Mouse (Mus musculus) kidney, postnatal 0 days (tissue): ENCODE measurements around the gene Jkamp. TPM values are rescaled to one million over a fixed set of nuclear protein-coding genes. Genes with fewer than 3 reads are reported as not detected.

Source experiments
- ATAC-seq: fragments of 200-750 bp; cut with Nextera tagmentation; replicated peaks from 2 replicates; pipeline ENCODE4 v1.8.0; 2017; ENCODE audit warnings: low read depth, moderate number of reproducible peaks, moderate TSS enrichment, moderate library complexity; ENCODE audit not compliant: low FRiP score
- DNase-seq: peaks from one replicate; pipeline ENCODE4 v3.0.0-alpha.2; 2016; ENCODE audit warnings: low spot score
- H3K27ac ChIP-seq: fragments of 300-500 bp; sonication (generic); 2 replicates; pipeline ENCODE4 v1.5.1; 2014; ENCODE audit warnings: mild to moderate bottlenecking
- H3K27me3 ChIP-seq: fragments of 300-500 bp; sonication (generic); 2 replicates; pipeline ENCODE4 v1.6.1; 2014; ENCODE audit warnings: low read length, mixed read lengths; ENCODE audit not compliant: insufficient read depth
- H3K36me3 ChIP-seq: fragments of 300-500 bp; sonication (generic); 2 replicates; pipeline ENCODE4 v1.6.1; 2014; ENCODE audit warnings: low read length, mixed read lengths; ENCODE audit not compliant: insufficient read depth
- H3K4me1 ChIP-seq: fragments of 300-500 bp; sonication (generic); replicated peaks from 2 replicates; pipeline ENCODE4 v1.6.1; 2014; ENCODE audit warnings: antibody characterized with exemption, low read length, mixed read lengths; ENCODE audit not compliant: insufficient read depth
- H3K4me2 ChIP-seq: fragments of 300-500 bp; sonication (generic); 2 replicates; pipeline ENCODE4 v1.6.1; 2014; ENCODE audit warnings: mild to moderate bottlenecking, low read length, moderate library complexity, mixed read lengths
- H3K4me3 ChIP-seq: fragments of 300-500 bp; sonication (generic); replicated peaks from 2 replicates; pipeline ENCODE4 v1.5.1; 2014; ENCODE audit warnings: low read depth, low read length
- H3K9ac ChIP-seq: fragments of 300-500 bp; sonication (generic); 2 replicates; pipeline ENCODE4 v1.6.1; 2014; ENCODE audit warnings: low read depth, low read length
- H3K9me3 ChIP-seq: fragments of 300-500 bp; sonication (generic); replicated peaks from 2 replicates; pipeline ENCODE4 v1.6.1; 2016; ENCODE audit warnings: low read length, inconsistent platforms, mixed read lengths
- CTCF ChIP-seq: IDR thresholded peaks from 2 replicates; pipeline ENCODE4 v1.5.1; 2016; ENCODE audit warnings: antibody characterized with exemption, low read depth, mild to moderate bottlenecking, moderate library complexity
- WGBS: fragments of 180-500 bp; shearing (Covaris S2); extraction: QIAGEN DNeasy Blood & Tissue Kit; methylation state at CpG from one replicate; pipeline ENCODE4 v1.1.7; 2014; 5-methylcytosine and 5-hydroxymethylcytosine counted together
- polyA plus RNA-seq: library from polyadenylated mRNA; unstranded; fragments of >200 nt; fragmentation: Nextera tagmentation; extraction: Ambion mirVana; gene quantifications from 2 replicates; pipeline ENCODE4 v1.2.1, GENCODE M21; 2015

Gene Jkamp
- polyA plus RNA-seq = 67.6 and 70.6 TPM in 2 replicates

DNA sequence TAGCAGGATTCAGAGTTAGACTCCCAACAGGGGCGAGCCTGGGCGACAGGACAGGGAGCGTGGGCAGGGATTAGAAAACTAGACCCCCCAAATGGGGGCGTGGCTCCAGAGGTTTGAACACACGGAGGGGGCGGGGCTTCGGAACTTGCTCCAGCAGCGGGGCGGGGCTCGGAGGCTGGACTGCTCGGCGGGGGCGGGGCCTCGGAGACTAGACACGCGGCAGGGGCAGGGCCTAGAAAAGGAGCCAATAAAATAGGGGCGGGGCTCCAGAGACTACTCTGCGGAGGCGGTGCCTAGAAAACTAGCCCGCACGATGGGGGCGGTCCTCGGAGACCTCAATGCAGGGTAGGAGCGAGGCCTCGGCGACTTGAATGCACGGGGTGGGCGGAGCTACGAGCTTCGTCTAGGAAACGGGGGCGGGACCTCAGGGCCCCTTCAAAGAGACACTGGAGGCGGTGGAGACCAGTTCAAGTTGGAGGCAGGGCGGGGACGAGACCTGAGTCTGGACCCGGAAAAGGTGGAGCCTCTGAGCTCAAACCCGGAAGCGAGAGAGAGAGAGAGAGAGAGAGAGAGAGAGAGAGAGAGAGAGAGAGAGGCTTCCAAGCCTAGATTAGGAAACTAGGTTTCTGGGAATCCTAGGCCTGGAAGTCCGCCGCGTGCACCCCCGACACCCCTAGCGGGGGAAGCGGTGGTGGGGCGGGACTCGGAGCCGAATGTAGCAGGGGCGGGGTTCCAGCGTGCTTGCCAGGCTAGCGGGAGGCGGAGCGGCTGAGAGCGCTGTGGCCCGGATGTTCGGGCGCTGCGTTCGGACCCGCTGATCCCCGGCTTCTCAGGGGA is at the start of gene Jkamp, which contains the start of gene L3hypdh:
Jkamp (plus strand) TSS at position 261 of the 837 bp plus-strand sequence.
L3hypdh (minus strand) TSS at position 111 of the 837 bp plus-strand sequence.
- Histone ChIP-seq H3K36me3 (no peaks in the 10 kb centered on the region), H3K9ac (peak within 1 kb of the TSS; percentile 82), H3K27me3 (no peaks in the 10 kb centered on the region), H3K9me3 (no peaks in the 10 kb centered on the region), H3K4me2 (peak within 1 kb of the TSS; percentile 76), H3K4me3 (peak within 1 kb of the TSS; percentile 65), H3K27ac (peak within 1 kb of the TSS; percentile 98), H3K4me1 (0 out of 2 replicates have a peak, but pooled peaks cover 15% of the 10 kb centered on the region)
- DNase-seq (peak; percentile 100), ATAC-seq (peak; percentile 97)
- 1% methylated on average over 58 of the region's 60 CpGs for WGBS
- TF ChIP-seq CTCF = peak; percentile 32

GRCm38 (mm10) chr12:72036097-72036661 is 49.2 kb upstream of the Jkamp start:
- TF ChIP-seq CTCF = no peak
- no peak overlapping the region for H3K9ac ChIP-seq
- 79% methylated on average over 9 of the region's 9 CpGs for WGBS

GRCm38 (mm10) chr12:72037049-72037448 is 48.3 kb upstream of the Jkamp start:
- no peak for ATAC-seq
- H3K36me3 ChIP-seq = no peaks in the 10 kb centered on the region
- WGBS = 81% methylated on average over 6 of the region's 6 CpGs
- TF ChIP-seq CTCF = no peak
- H3K9me3 ChIP-seq = no peaks in the 10 kb centered on the region
- no peak overlapping the region for H3K4me3 ChIP-seq
- H3K27me3 ChIP-seq = no peaks in the 10 kb centered on the region
- H3K4me1 ChIP-seq = no peaks in the 10 kb centered on the region
- no peak for DNase-seq
- no peak overlapping the region for H3K9ac ChIP-seq
- H3K4me2 ChIP-seq = no peak overlapping the region
- no peak overlapping the region for H3K27ac ChIP-seq

More at GRCm38 (mm10) chr12:72036097-72036661, 49.2 kb upstream of the Jkamp start:
- Histone ChIP-seq H3K4me2 (no peak overlapping the region), H3K27me3 (no peaks in the 10 kb centered on the region), H3K36me3 (no peaks in the 10 kb centered on the region), H3K27ac (no peak overlapping the region), H3K4me1 (no peaks in the 10 kb centered on the region), H3K9me3 (no peaks in the 10 kb centered on the region), H3K4me3 (no peak overlapping the region)
- ATAC-seq (no peak), DNase-seq (no peak)

DNA sequence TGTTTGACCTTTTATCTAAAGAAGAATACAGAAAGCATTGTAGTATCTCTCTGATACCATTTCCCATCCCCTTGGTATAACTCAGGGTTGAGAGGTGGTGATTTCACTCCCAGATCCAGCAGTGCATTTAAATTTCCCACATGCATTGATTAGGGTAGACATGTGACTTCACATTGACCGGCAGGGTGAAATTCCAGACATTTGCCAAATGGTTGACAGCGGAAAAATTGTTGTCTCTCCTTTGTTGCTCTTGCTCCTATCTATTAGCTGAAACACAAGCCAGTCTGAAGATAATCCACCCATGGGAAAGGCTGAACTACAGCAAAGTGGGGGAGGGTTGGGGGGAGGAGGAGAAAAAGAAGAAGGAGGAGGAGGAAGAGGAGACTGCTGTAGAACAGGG is 46.5 kb upstream of the Jkamp start:
- H3K4me3 ChIP-seq = no peak overlapping the region
- no peaks in the 10 kb centered on the region for H3K27me3 ChIP-seq
- H3K27ac ChIP-seq = no peak overlapping the region
- no peaks in the 10 kb centered on the region for H3K36me3 ChIP-seq
- H3K4me1 ChIP-seq = no peaks in the 10 kb centered on the region
- H3K4me2 ChIP-seq = no peak overlapping the region
- no peak overlapping the region for H3K9ac ChIP-seq
- TF ChIP-seq CTCF = no peak
- WGBS = 80% methylated on average over 2 of the region's 2 CpGs
- DNase-seq = no peak
- H3K9me3 ChIP-seq = no peaks in the 10 kb centered on the region
- no peak for ATAC-seq

- no peak for TF ChIP-seq CTCF
- no peaks in the 10 kb centered on the region for H3K27me3 ChIP-seq
- H3K36me3 ChIP-seq = no peaks in the 10 kb centered on the region
- DNase-seq (no peak), ATAC-seq (no peak)
- H3K4me1 ChIP-seq = no peaks in the 10 kb centered on the region
- H3K4me2 ChIP-seq = no peak overlapping the region
- no peak overlapping the region for H3K4me3 ChIP-seq
- H3K9me3 ChIP-seq = no peaks in the 10 kb centered on the region
- no peak overlapping the region for H3K9ac ChIP-seq
- 78% methylated on average over 8 of the region's 8 CpGs for WGBS
- H3K27ac ChIP-seq = no peak overlapping the region
Observed at GRCm38 (mm10) chr12:72039501-72039900, 45.9 kb upstream of the Jkamp start.

DNA sequence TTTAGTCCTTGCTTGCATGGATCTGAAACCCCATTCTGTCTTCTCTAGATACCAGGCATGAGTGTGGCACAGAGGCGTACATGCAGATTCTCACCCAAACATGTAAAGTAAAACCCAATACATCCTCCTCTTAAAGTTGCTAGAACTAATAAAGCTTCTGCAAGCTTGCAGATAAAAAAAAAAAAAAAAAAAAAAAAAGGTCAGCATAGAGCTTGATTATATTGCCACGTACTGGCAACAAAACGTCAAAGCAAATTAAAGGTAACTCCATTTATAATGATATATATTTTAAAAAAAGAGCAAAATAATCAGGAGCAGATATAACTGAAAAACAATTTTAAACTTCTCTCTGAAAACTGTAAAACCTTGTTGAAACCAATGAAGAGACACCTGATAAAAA is 44.2 kb upstream of the Jkamp start:
- TF ChIP-seq CTCF = no peak
- Histone ChIP-seq H3K4me2 (no peak overlapping the region), H3K9ac (no peak overlapping the region), H3K27ac (no peak overlapping the region), H3K36me3 (no peaks in the 10 kb centered on the region), H3K9me3 (no peaks in the 10 kb centered on the region), H3K27me3 (no peaks in the 10 kb centered on the region), H3K4me3 (no peak overlapping the region), H3K4me1 (no peaks in the 10 kb centered on the region)
- ATAC-seq = no peak
- 88% methylated on average over 3 of the region's 3 CpGs for WGBS
- no peak for DNase-seq
